Mouse (Mus musculus): Measurements from ENCODE around the gene Paqr3.

DNA sequence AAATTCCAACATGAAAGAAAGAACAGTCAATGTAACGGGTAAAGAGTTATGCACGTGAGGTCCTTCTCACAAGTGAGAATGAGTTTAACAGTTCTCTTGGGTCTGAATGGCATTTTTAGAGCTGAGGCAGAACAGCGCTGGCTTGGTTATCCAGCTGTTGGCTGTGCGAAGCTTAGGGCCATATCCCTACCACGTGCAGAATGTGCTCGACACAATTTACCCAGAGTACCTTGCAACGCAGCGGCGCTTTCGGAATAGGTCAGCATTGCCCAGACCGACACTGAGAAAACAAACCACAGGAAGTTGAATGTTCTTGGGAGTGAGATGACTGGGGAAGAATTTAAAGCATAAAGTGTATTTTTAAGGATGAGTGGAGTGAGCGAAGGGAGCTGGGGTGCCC is 13.6 kb upstream of the Paqr3 start:
- TF ChIP-seq CTCF (IDR thresholded peaks at IDR 0.05; ENCODE audit: low read depth, low read length): no peak
- TF ChIP-seq POLR2A (IDR thresholded peaks at IDR 0.05; ENCODE audit: extremely low read depth, insufficient read depth, low read length): no peak
